Mouse (Mus musculus) kidney, adult 11 months (tissue): Measurements from ENCODE around the gene Marc1.
A peak's percentile ranks its signal among the peaks of the same experiment; 100 is the strongest.

Experiments used
- DNase-seq: peaks from one replicate; pipeline ENCODE4 v3.0.0; 2022

The Marc1 gene

GRCm38 (mm10) chr1:184752671-184753070, 58.4 kb downstream of the Marc1 start:
- no peak for DNase-seq

GRCm38 (mm10) chr1:184750114-184750664, 60.9 kb downstream of the Marc1 start:
- DNase-seq = no peak

GRCm38 (mm10) chr1:184748692-184749152, 62.4 kb downstream of the Marc1 start:
- DNase-seq = peak; percentile 76

GRCm38 (mm10) chr1:184737876-184738479, 73.1 kb downstream of the Marc1 start:
- peak; percentile 24 for DNase-seq

- no peak for DNase-seq
These were observed 73.9 kb downstream of the Marc1 start for GRCm38 (mm10) chr1:184737228-184737627.
